Mouse (Mus musculus) urinary bladder, postnatal 4 days (tissue): Measurements from ENCODE around the gene Car9.
"Not testable (repeated sequence)": the region's sequence is repeated elsewhere in the genome, so short reads cannot be mapped to it uniquely, and the experiment has no call there.

Source experiments
- DNase-seq, 2 experiments: peaks; one replicate each; pipeline ENCODE4 v3.0.0; 2021 to 2022; ENCODE audit warnings: low spot score in 2 of 2

Car9 gene

DNA sequence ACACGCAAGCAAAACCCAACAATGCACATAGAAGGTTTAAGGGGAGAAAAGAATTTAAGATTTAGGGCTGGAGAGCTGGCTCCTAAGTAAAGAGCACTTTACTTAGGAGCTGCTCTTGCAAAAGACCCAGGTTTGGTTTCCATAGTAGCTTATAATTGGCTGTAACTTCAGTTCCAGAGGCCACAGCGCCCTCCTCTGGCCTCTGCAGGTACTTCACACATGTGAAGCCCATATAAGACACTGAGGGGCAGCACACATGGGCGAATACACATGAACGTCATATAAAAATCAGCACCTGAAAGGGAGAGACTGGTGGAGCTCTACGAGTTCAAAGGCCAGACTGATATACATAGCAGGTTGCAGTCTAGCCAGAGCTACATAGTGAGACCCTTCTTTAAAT lies 21.1 kb downstream of the Car9 start:
- DNase-seq, result no peak

DNA sequence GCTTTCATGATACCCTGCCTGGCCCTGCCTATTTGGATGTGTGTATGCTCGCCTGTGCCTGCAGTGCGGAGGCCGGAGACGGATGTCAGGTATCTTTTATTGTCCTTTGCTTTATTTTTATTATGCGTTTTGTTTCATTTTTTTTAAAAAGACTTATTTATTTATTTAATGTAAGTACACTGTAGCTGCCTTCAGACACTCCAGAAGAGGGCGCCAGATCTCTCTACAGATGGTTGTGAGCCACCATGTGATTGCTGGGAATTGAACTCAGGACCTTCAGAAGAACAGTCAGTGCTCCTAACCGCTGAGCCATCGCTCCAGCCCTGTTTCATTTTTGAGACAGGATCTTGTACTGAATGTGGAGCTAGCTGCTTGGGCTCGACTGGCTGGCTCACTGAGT lies 21.7 kb downstream of the Car9 start:
- DNase-seq, result no peak

DNA sequence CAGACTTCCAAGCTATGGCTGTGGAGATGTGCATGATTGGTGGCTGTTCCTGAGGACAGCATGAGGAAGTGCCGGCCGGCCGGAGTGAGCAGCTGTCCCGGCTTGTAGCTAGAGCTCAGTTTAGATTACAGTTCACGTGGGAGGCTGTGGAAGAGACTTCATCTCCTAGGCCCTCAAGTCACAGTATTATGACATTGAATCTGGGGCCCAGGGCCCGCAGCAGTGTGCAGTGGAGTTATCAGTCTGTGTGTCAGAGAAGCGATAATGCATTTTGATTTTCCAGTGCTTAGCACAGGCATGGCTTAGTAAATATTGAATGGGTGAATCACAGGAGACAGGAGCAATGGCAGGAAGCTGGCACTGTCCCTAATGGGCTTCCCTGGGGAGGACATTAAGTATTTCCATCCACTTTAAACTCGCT lies 23.3 kb downstream of the Car9 start:
- no peak for DNase-seq

DNA sequence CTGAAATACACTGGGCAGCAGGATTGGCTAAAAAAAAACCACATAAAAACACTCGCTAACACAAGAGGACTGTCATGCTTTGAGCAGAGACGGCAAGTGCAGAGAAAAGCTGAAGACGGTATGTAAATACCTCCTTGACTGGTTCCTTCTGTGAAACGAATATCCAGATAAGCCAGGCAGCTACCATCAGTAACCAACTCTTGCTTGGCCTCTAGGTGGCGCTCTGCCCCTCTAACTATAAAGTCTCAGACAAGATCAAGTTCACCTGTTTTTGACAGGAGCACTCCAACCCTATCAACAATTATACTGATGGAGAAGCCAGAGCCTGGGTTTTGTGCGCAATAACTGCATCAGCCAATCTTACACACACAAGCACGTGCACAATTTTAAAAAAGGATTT lies 23.8 kb downstream of the Car9 start:
- peak; percentile 59 to 76 for DNase-seq

DNA sequence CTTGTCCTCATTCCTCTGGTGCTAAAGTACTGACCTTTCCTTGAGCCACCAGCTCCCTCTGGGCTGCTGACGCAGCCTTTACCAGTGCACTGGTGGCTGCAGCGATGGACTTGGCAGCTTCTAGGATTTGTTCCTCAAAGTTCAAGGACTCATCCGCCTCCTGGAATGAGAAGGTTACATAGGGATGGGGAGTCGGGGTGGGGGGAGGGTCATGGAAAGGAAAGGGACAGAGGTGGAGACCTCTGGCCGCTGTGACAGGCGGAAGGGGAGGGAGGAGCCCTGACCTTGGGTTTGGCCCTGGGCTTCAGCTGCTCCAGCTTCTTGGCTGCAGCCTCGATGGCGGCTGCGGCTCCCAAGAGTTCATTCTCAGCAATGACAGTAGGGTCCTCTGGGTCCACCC lies 26.5 kb downstream of the Car9 start:
- no peak for DNase-seq

GRCm38 (mm10) chr4:43535628-43536027 lies 28.9 kb downstream of the Car9 start:
- no peak for DNase-seq

GRCm38 (mm10) chr4:43536031-43536430 lies 29.3 kb downstream of the Car9 start:
- DNase-seq, result no peak

DNA sequence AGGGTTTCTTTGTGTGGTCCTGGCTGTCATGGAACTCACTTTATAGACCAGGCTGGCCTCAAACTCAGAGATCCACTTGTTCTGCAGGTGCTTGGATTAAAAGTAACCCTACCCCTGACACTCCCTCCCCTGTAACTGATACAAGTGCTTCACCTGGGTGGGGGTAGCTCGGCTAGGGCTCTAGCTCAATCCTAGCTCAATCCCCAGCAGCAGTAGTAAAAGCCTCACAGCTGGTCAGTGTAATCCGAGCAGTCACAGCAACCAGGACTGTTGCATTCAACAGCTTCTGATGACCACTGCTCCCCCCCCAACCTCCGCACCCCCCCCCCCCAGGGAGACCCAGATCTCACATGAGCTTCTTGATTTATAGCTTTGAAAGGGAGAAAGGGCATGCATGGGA lies 35.3 kb downstream of the Car9 start:
- no peak for DNase-seq

- DNase-seq, result no peak
These were observed 39.7 kb downstream of the Car9 start for GRCm38 (mm10) chr4:43546375-43547047.

GRCm38 (mm10) chr4:43547160-43547559 lies 40.4 kb downstream of the Car9 start:
- DNase-seq, result no peak

- no peak for DNase-seq
These were observed 42.3 kb downstream of the Car9 start for GRCm38 (mm10) chr4:43549055-43549454.

GRCm38 (mm10) chr4:43551854-43552253 lies 45.1 kb downstream of the Car9 start:
- DNase-seq, result not testable (repeated sequence)

- DNase-seq, result no peak
These were observed 45.7 kb downstream of the Car9 start for GRCm38 (mm10) chr4:43552437-43552836.

DNA sequence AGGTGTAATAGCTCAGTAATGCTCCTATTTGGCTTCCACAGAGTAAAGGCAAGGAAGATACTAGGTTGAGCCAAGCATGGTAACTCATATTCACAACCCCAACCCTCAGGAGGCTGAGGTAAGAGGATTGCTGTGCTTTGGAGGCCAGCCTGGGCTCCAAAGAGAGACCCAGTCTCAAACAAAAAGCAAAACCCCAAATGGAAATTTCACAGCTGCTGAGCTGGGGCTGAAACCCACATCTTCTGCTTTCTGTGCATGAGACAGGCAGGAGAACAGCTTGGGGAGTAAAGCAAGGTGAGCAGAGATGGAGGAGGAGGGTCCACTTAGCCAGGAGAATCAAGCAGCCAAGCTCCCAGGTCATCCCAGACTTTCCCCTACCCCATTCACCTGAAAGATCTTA lies 47.1 kb downstream of the Car9 start:
- no peak for DNase-seq

- no peak for DNase-seq
These were observed 49.2 kb downstream of the Car9 start for GRCm38 (mm10) chr4:43555926-43556325.

DNA sequence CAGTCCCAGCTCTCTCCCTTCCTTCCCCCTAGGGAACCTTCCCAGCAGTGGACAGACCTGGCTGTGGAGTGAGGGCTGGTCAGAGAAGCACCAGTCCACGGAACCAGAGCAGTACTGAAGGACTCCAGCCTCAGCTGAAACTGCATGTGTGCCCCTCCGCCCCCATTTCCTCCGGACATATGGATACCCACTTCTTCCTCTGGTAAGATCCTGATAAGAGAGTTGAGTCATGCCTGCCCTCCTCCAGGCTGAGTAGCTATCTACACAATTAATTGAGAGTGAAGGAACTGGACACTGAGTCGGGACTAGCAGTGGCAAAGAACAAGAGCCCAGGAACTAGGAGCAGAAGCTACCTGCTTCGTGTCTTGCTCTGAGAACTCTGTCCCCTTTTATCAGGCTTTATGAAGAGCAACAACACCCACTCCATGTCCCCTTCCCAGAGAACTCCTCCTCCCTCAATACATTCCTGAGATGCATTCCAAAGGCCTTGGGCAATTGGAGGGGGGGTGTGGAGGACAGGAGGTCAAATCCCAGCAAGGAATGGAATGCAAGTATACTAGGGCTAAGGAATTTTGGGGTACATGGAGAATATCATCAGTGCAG lies 51.4 kb downstream of the Car9 start:
- DNase-seq, result no peak

DNA sequence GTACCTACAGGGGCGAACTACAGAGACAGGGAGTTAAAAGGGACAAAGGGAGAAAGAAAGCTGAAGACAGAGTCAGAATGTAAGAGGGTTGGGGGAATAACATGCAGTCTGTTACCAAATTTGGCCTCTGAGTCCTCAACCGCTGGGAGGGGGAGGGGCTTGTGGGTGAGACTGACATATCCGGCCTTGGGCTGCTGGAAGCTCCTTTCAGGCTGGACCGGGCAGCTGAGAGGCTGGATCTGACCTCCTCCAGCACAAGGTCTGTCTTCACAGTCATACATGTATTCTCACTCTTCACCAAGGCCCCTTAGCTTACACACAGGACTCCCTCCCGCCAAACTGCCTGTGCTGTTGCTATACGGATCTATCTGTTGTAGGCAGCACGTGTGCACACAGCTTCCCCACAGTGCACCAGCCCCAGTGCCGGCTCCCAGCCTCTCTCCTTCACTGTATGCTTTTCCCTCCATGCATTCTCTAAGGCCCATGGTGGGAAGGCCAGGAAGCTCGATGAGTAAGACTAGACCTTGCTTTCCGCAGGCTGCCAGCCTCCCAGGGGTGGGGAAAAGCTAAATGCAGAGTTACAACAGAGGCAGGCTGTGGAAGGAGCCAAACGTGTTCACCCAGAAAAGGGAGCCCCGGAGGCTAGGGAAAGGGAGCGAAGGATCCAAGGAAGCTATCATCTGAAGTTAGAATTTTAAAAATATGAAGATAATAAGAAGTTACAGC lies 52.0 kb downstream of the Car9 start:
- DNase-seq, result peak; percentile 65 to 74

GRCm38 (mm10) chr4:43559519-43560242 lies 52.9 kb downstream of the Car9 start:
- DNase-seq, result no peak

- no peak for DNase-seq
These were observed 53.5 kb downstream of the Car9 start for GRCm38 (mm10) chr4:43560243-43560611.

- no peak for DNase-seq
These were observed 54.2 kb downstream of the Car9 start for GRCm38 (mm10) chr4:43560976-43561375.

DNA sequence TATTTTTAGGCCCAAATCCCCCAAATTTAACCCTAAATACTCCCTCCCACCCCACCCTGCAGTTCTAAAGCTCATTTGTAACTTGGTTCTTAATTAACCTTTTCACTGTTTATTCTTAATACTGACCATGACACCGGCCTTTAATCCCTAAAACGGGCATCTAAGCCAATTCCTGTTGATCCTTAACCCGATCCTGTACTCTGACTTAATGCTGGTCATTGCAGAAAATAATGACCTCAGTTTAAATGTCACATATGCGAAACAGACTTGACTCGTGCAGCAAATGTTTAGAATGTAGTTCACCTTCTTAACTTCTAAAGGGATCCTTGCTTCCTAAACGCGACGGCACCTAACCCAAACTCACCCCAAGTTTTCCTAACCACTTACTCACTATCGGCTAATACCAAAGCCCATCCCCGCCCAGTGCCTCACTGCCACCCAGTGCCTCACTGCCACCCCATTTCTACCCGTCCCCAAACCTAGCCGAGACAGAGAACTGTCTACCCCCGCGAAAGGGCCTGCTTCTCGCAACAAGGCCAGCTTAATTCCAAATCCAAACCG lies 54.8 kb downstream of the Car9 start:
- no peak for DNase-seq
